Mouse (Mus musculus) ovary, adult 2 months (tissue): ENCODE data around the gene Vmn1r29. TPM values are rescaled to one million over a fixed set of nuclear protein-coding genes. Genes with fewer than 3 reads are reported as not detected.

Experiments used
- polyA plus RNA-seq: library from polyadenylated mRNA; depleted of rRNA; stranded (reverse); fragments of >200 nt; gene quantifications from 2 replicates; pipeline ENCODE4 v1.2.3, GENCODE M21; 2012; rRNA removed

Gene Vmn1r29
- polyA plus RNA-seq: not detected in 2 replicates

DNA sequence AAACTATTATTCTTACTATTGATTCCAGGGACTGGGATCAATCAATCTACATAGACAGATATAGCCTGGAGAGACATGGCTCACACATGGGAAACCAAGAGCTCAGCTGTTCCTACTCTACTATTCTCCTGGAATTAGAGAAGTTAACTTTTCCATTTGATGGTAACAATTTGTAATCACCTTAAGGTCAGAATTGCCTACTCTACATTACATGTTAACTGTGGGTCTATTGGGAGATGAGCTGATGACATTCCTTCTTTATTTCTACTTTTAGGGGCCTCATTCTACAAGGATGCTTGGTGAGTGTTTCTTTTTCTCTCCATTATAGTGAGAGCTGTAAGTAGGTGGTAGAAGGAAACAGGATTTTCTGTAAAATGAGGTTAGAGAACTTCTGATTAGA is at the start of gene Vmn1r29:
TSS of gene Vmn1r29 (plus strand) at position 301 of the 400 bp plus-strand sequence.

DNA sequence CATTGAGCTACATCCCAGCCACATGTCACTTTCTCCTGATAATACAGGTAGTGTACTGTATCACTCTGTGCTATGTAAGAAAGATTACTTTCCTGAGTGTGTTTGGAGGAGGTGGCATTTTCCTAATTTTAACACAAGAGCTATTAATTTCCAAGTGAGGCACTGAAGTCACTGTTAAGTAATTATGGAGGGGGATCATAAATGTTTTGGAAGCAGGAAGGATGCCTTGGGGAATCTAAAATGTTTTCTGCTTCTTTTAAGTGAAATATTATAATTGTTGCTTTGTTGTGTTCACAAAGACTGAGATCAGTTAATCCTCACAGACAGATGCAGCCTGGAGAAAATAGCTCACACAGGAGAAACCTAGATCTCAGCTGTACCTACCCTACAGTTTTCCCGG is 39.6 kb upstream of the Vmn1r29 start, which contains the start of gene Vmn1r28:
TSS of gene Vmn1r28 (plus strand) at position 301 of the 400 bp plus-strand sequence.

Other genes with a start within 250 kb of the Vmn1r29 start
- gene Vmn1r27, start 82.7 kb upstream of the Vmn1r29 start, polyA plus RNA-seq: not detected in 2 replicates
- gene Vmn1r28, start 39.5 kb upstream of the Vmn1r29 start, polyA plus RNA-seq: not detected in 2 replicates
- gene Vmn1r30, start 141.8 kb downstream of the Vmn1r29 start, polyA plus RNA-seq: not detected in 2 replicates
- gene Vmn1r31, start 173.8 kb downstream of the Vmn1r29 start, polyA plus RNA-seq: not detected in 2 replicates